Comparison of ENCODE assay signal across 27 mouse cellular contexts in genomic region chr4:41329481-41329880, GRCm38 (mm10). TPM values are rescaled to one million over a fixed set of nuclear protein-coding genes. Genes with fewer than 3 reads are reported as not detected.
A peak's percentile ranks its signal among the peaks of the same experiment; 100 is the strongest.
DNase-seq lines count a peak whose midpoint lies in the region; ATAC-seq and TF ChIP-seq lines count a peak whose summit lies in the region.
"Had no signal": no experiment of that assay in that cellular context is flagged by ENCODE, and none has a peak within 500 bp of the region (broad histone marks: within the 10 kb centered on the region; RNA-seq: fewer than 3 reads in every experiment).

No protein-coding gene starts in this region.

- in situ Hi-C loops in ES-E14 (cut with MboI; ENCODE audit: low sequenced_read_pairs in 2 of 2, unreplicated experiment in 2 of 2) = no loop called here

- peaks cover 5% of the 10 kb centered on the region; the same call in 1 of the 2 replicates for H3K9me3 ChIP-seq in megakaryocyte, embryonic 14.5 days
- no peaks in the 10 kb centered on the region for H3K9me3 ChIP-seq in ES-E14 (ENCODE audit: control insufficient read depth, insufficient read depth, low read depth, low read length)
- H3K9me3 ChIP-seq in liver, embryonic 15.5 days (replicated peaks) = no peaks in the 10 kb centered on the region
- H3K9me3 ChIP-seq: embryonic facial prominence, embryonic 12.5 days; embryonic facial prominence, embryonic 15.5 days; heart, embryonic 12.5 days; heart, embryonic 15.5 days; hindbrain, embryonic 10.5 days; hindbrain, embryonic 13.5 days had no signal

- no peak for ATAC-seq in megakaryocyte, adult 5-6 weeks (ENCODE audit: poor library complexity, severe bottlenecking)
- ATAC-seq in liver, embryonic 15.5 days (ENCODE audit: insufficient read depth) = no peak
- ATAC-seq: CD4-positive, CD25-positive, alpha-beta regulatory T cell, adult 4 months; forebrain, embryonic 14.5 days; forebrain, postnatal 0 days; hindbrain, postnatal 0 days; inflammation-experienced regulatory T-cells, adult 6 months had no signal

- WGBS in liver, embryonic 15.5 days (ENCODE audit: insufficient replicate concordance) = 70% methylated on average over 4 of the region's 4 CpGs

- H3K4me2 ChIP-seq in liver, embryonic 15.5 days = no peak overlapping the region
- H3K4me2 ChIP-seq: embryonic facial prominence, embryonic 12.5 days; embryonic facial prominence, embryonic 15.5 days; heart, embryonic 12.5 days; heart, embryonic 15.5 days; hindbrain, embryonic 13.5 days had no signal

- H3K4me3 ChIP-seq in megakaryocyte, embryonic 14.5 days (replicated peaks) = peak overlapping the region; percentile 59
- no peak overlapping the region for H3K4me3 ChIP-seq in ES-E14 (ENCODE audit: insufficient read depth in 1 of 2, low read depth in 1 of 2, low read length in 2 of 2, poor library complexity in 1 of 2, severe bottlenecking in 1 of 2)
- no peak overlapping the region for H3K4me3 ChIP-seq in liver, embryonic 15.5 days (replicated peaks)
- H3K4me3 ChIP-seq: embryonic facial prominence, embryonic 12.5 days; embryonic facial prominence, embryonic 15.5 days; heart, embryonic 12.5 days; heart, embryonic 15.5 days; hindbrain, embryonic 10.5 days; hindbrain, embryonic 13.5 days had no signal

- no peak overlapping the region for H3K9ac ChIP-seq in ES-E14 (ENCODE audit: insufficient read depth, low read depth, low read length, poor library complexity, severe bottlenecking)
- no peak overlapping the region for H3K9ac ChIP-seq in liver, embryonic 15.5 days
- H3K9ac ChIP-seq: embryonic facial prominence, embryonic 12.5 days; embryonic facial prominence, embryonic 15.5 days; forebrain, postnatal 0 days; heart, embryonic 12.5 days; heart, embryonic 15.5 days; hindbrain, embryonic 13.5 days had no signal

- peaks cover 72% of the 10 kb centered on the region for H3K4me1 ChIP-seq in megakaryocyte, embryonic 14.5 days
- H3K4me1 ChIP-seq in ES-E14 (ENCODE audit: control insufficient read depth in 2 of 2, insufficient read depth in 2 of 2, low read length in 2 of 2, poor library complexity in 1 of 2) = peaks cover 11 to 13% of the 10 kb centered on the region in 2 experiments; a peak in 3 of 4 replicates
- peaks cover 63% of the 10 kb centered on the region for H3K4me1 ChIP-seq in liver, embryonic 15.5 days (replicated peaks)
- H3K4me1 ChIP-seq: embryonic facial prominence, embryonic 12.5 days; embryonic facial prominence, embryonic 15.5 days; heart, embryonic 12.5 days; heart, embryonic 15.5 days; hindbrain, embryonic 13.5 days had no signal

- H3K27me3 ChIP-seq in megakaryocyte, embryonic 14.5 days (replicated peaks) = no peaks in the 10 kb centered on the region
- no peaks in the 10 kb centered on the region for H3K27me3 ChIP-seq in liver, embryonic 15.5 days
- H3K27me3 ChIP-seq: embryonic facial prominence, embryonic 12.5 days; embryonic facial prominence, embryonic 15.5 days; heart, embryonic 12.5 days; heart, embryonic 15.5 days; hindbrain, embryonic 13.5 days had no signal

- peak overlapping the region; percentile 56; the same call in 1 of the 2 replicates for H3K27ac ChIP-seq in ES-E14 (ENCODE audit: insufficient read depth, low read depth, low read length, poor library complexity, severe bottlenecking)
- peak overlapping the region; percentile 96 for H3K27ac ChIP-seq in liver, embryonic 15.5 days (replicated peaks)
- H3K27ac ChIP-seq: embryonic facial prominence, embryonic 12.5 days; embryonic facial prominence, embryonic 15.5 days; heart, embryonic 15.5 days; hindbrain, embryonic 10.5 days; hindbrain, embryonic 13.5 days; hindbrain, postnatal 0 days had no signal

- peaks cover 10% of the 10 kb centered on the region for H3K36me3 ChIP-seq in megakaryocyte, embryonic 14.5 days (replicated peaks; ENCODE audit: low read length)
- no peaks in the 10 kb centered on the region for H3K36me3 ChIP-seq in ES-E14 (ENCODE audit: control insufficient read depth, insufficient read depth, low read length, poor library complexity, severe bottlenecking)
- no peaks in the 10 kb centered on the region for H3K36me3 ChIP-seq in liver, embryonic 15.5 days (replicated peaks)
- H3K36me3 ChIP-seq: embryonic facial prominence, embryonic 12.5 days; embryonic facial prominence, embryonic 15.5 days; heart, embryonic 12.5 days; heart, embryonic 15.5 days; hindbrain, embryonic 10.5 days; hindbrain, embryonic 13.5 days had no signal

- no peak for DNase-seq in ES-E14 (ENCODE audit: low read depth, low spot score)
- DNase-seq in thymus, postnatal 0 days (ENCODE audit: low spot score) = no peak
- DNase-seq in gastrocnemius, adult 18-20 months (ENCODE audit: low spot score) = no peak
- DNase-seq: adrenal gland, adult 2 months; adrenal gland, postnatal 14 days; cerebellum, adult 11 months; cerebellum, adult 2 months; cerebellum, adult 9-11 months; cerebellum, postnatal 25 days; forebrain, postnatal 0 days; gastrocnemius, postnatal 25 days; heart, adult 18-20 months; heart, postnatal 10 days; heart, postnatal 36 days had no signal

TF ChIP-seq in ES-E14, 5 proteins besides CTCF, POLR2A, EP300 and RAD21:
- no peak for TF ChIP-seq ZC3H11A (IDR thresholded peaks at IDR 0.05; ENCODE audit: borderline replicate concordance, low read depth, low read length)
- TF ChIP-seq HCFC1 (IDR thresholded peaks at IDR 0.05; ENCODE audit: borderline replicate concordance, insufficient read depth, low read length) = no peak
- TF ChIP-seq ZNF384 (IDR thresholded peaks at IDR 0.05; ENCODE audit: low read depth, low read length) = no peak
- TF ChIP-seq MAFK (IDR thresholded peaks at IDR 0.05; ENCODE audit: insufficient read depth, low read depth, low read length) = no peak
- TF ChIP-seq CHD2 (IDR thresholded peaks at IDR 0.05; ENCODE audit: low read depth, low read length) = no peak

RNA-seq across cellular contexts. Expression of gene Dcaf12, which starts 14.8 kb away (rescaled TPM):
- 21.1 and 26.3 TPM in 2 replicates for polyA plus RNA-seq in megakaryocyte, embryonic 14.5 days (2012; ENCODE audit: insufficient read depth, low replicate concordance)
- 50.4 and 52.9 TPM in 2 replicates for total RNA-seq in megakaryocyte, adult 5-6 weeks (2015)
- total RNA-seq in megakaryocyte, adult 5-6 weeks (2017) = 46.9 and 51.0 TPM in 2 replicates
- total RNA-seq in ES-E14 (2012; rRNA removed) = 20.4 and 27.7 TPM in 2 replicates
- 75.9 and 82.7 TPM in 2 replicates for polyA plus RNA-seq in liver, embryonic 15.5 days (2015; fragmentation: Nextera tagmentation; extraction: Ambion mirVana)
- polyA plus RNA-seq in thymus, postnatal 0 days (2015; fragmentation: Nextera tagmentation; extraction: Ambion mirVana) = 53.3 and 54.4 TPM in 2 replicates
- total RNA-seq in gastrocnemius, adult 18-20 months (2021) = 10 to 100 TPM; 27.0 to 27.1 TPM

RNA-seq across cellular contexts. Expression of gene Ubap1, which starts 19.3 kb away (rescaled TPM):
- polyA plus RNA-seq in megakaryocyte, embryonic 14.5 days (2012; ENCODE audit: insufficient read depth, low replicate concordance) = 5.1 and 28.5 TPM in 2 replicates
- total RNA-seq in megakaryocyte, adult 5-6 weeks (2015) = 49.9 and 51.2 TPM in 2 replicates
- 43.6 and 47.6 TPM in 2 replicates for total RNA-seq in megakaryocyte, adult 5-6 weeks (2017)
- total RNA-seq in ES-E14 (2012; rRNA removed) = 24.3 and 27.5 TPM in 2 replicates
- 32.4 and 34.2 TPM in 2 replicates for polyA plus RNA-seq in liver, embryonic 15.5 days (2015; fragmentation: Nextera tagmentation; extraction: Ambion mirVana)
- 37.2 and 43.2 TPM in 2 replicates for polyA plus RNA-seq in thymus, postnatal 0 days (2015; fragmentation: Nextera tagmentation; extraction: Ambion mirVana)
- total RNA-seq in gastrocnemius, adult 18-20 months (2021) = 10 to 100 TPM; 38.5 to 41.8 TPM

RNA-seq across cellular contexts. Expression of gene Ubap2, which starts 54.5 kb away (rescaled TPM):
- 277 and 564 TPM in 2 replicates for polyA plus RNA-seq in megakaryocyte, embryonic 14.5 days (2012; ENCODE audit: insufficient read depth, low replicate concordance)
- total RNA-seq in megakaryocyte, adult 5-6 weeks (2015) = 26.1 and 35.6 TPM in 2 replicates
- 11.3 and 12.3 TPM in 2 replicates for total RNA-seq in megakaryocyte, adult 5-6 weeks (2017)
- 41.2 and 42.7 TPM in 2 replicates for total RNA-seq in ES-E14 (2012; rRNA removed)
- 22.9 and 25.0 TPM in 2 replicates for polyA plus RNA-seq in liver, embryonic 15.5 days (2015; fragmentation: Nextera tagmentation; extraction: Ambion mirVana)
- polyA plus RNA-seq in thymus, postnatal 0 days (2015; fragmentation: Nextera tagmentation; extraction: Ambion mirVana) = 32.1 and 37.7 TPM in 2 replicates
- 10 to 100 TPM; 87.1 to 89.5 TPM for total RNA-seq in gastrocnemius, adult 18-20 months (2021)
